Mouse (Mus musculus) lung, adult 2 months (tissue): ENCODE data around the gene Igsf3. TPM values are rescaled to one million over a fixed set of nuclear protein-coding genes. Genes with fewer than 3 reads are reported as not detected.
A peak's percentile ranks its signal among the peaks of the same experiment; 100 is the strongest.

Experiments
- DNase-seq: peaks from one replicate; pipeline ENCODE4 v3.0.0; 2022
- H3K4me1 ChIP-seq: fragments of 200-500 bp; 2 replicates; pipeline ENCODE4 v1.6.1; 2011; ENCODE audit warnings: low read length; ENCODE audit not compliant: control insufficient read depth, insufficient read depth
- H3K4me3 ChIP-seq: fragments of 200-500 bp; replicated peaks from 2 replicates; pipeline ENCODE3; 2011; ENCODE audit warnings: low read depth, mild to moderate bottlenecking, control low read depth, low read length; ENCODE audit errors: extremely low read depth
- CTCF ChIP-seq: fragments of 200-500 bp; IDR thresholded peaks from 2 replicates; pipeline ENCODE4 v1.5.1; 2011; ENCODE audit warnings: mild to moderate bottlenecking, low read length, control low read depth; ENCODE audit not compliant: insufficient read depth
- POLR2A ChIP-seq: fragments of 200-500 bp; IDR thresholded peaks from 2 replicates; pipeline ENCODE4 v1.6.1; 2011; ENCODE audit warnings: low read depth, mild to moderate bottlenecking, control low read depth, low read length, borderline replicate concordance; ENCODE audit errors: extremely low read depth
- WGBS: fragments of 180-500 bp; shearing (Covaris S2); methylation state at CpG from one replicate; pipeline ENCODE4 v1.1.7; 2018; 5-methylcytosine and 5-hydroxymethylcytosine counted together
- polyA plus RNA-seq: library from polyadenylated mRNA; depleted of rRNA; stranded (reverse); fragments of >200 nt; gene quantifications from 2 replicates; pipeline ENCODE4 v1.2.3, GENCODE M21; 2012

Igsf3 gene
- polyA plus RNA-seq, 1 experiment, result 7.3 TPM

DNA sequence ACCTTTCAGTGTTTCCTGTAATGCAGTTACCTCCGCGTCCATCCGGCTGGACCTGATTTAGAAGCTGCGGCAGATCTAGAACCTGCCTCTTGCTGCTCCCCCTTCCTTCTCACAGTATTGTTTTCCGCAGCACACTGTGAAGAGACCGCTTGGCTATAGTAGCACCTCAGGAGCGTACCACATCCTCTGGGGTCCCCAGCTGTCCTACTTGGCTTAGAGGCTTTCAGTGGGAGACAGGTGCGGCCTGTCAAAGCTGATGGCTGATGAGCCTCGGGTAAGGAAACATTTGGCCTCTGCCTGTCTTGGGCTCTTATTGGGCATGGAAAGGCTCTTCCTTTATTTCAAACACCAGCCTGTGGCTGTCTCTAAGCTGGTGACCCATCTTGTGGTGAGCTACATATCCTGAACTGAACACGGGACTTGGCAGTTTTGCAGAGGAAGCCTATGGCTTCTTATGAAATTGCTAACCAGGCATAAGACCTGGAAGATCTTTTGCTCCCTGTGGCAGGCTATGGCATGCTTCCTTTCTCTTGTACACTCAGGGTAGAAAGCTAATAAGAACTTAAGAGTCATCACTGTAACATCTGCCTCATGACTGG, 120.6 kb downstream of the Igsf3 start:
- 88% methylated on average over 10 of the region's 10 CpGs for WGBS
- TF ChIP-seq POLR2A (no peak), CTCF (no peak)
- no peak overlapping the region for H3K4me3 ChIP-seq
- DNase-seq, result no peak
- peaks cover 6% of the 10 kb centered on the region for H3K4me1 ChIP-seq

DNA sequence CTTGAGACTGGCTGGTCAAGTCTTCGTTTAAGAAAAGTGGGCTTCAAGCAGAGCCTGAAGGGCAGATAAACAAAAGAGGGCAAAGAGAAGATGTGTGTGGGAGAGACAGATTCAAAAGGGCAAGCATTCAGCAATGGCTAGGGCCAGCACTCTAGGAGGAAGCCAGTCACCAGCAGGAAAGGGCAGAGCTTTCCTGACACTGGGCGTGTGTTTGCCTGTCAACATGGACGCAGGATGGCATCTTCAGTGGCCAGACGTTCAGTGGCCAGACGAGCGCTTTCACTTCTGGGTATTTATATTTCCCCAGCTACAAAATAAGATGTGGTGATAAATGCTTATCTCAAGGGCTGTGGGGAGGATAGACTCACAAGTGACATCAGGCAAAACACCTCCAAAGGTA, 123.0 kb downstream of the Igsf3 start:
- TF ChIP-seq CTCF, result no peak
- no peak for TF ChIP-seq POLR2A
- no peak for DNase-seq
- Histone ChIP-seq H3K4me1 (peaks cover 4% of the 10 kb centered on the region), H3K4me3 (no peak overlapping the region)
- WGBS, result 45% methylated on average over 6 of the region's 6 CpGs

- WGBS, result 41% methylated on average over 11 of the region's 11 CpGs
- Histone ChIP-seq H3K4me1 (peaks cover 4% of the 10 kb centered on the region), H3K4me3 (no peak overlapping the region)
- no peak for DNase-seq
- no peak for TF ChIP-seq CTCF
- no peak for TF ChIP-seq POLR2A
These were observed 123.6 kb downstream of the Igsf3 start for GRCm38 (mm10) chr3:101500393-101501051.

- peaks cover 7% of the 10 kb centered on the region for H3K4me1 ChIP-seq
- WGBS, result 90% methylated on average over 4 of the region's 4 CpGs
- H3K4me3 ChIP-seq, result no peak overlapping the region
- TF ChIP-seq POLR2A (no peak), CTCF (no peak)
- no peak for DNase-seq
These were observed 124.7 kb downstream of the Igsf3 start for GRCm38 (mm10) chr3:101501611-101502010.

- peaks cover 11% of the 10 kb centered on the region for H3K4me1 ChIP-seq
- no peak for DNase-seq
- no peak overlapping the region for H3K4me3 ChIP-seq
- 49% methylated on average over 14 of the region's 14 CpGs for WGBS
- TF ChIP-seq CTCF (no peak), POLR2A (no peak)
These were observed 125.3 kb downstream of the Igsf3 start for GRCm38 (mm10) chr3:101502086-101502760.

DNA sequence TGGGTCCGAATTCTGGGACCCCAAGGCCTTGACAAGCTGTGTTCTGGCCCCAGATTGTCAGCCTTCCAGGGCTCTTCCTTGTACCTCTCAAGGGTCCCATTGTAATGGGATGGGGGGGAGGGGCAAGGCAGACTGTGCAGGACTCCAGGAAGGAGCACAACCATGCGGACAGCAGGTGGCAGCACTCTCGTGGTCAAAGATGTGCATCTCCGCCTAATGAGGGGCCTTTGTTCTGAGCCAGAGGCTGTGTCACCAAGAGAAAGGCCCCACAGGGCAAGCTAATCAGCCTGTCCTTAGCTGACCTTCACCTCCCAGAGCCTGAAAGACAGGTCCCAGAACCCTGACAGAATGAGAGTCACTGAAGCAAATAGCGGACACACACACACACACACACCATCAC, 129.3 kb downstream of the Igsf3 start:
- H3K4me1 ChIP-seq, result peaks cover 8% of the 10 kb centered on the region
- WGBS, result 22% methylated on average over 5 of the region's 5 CpGs
- TF ChIP-seq POLR2A, result no peak
- TF ChIP-seq CTCF, result peak; percentile 91
- H3K4me3 ChIP-seq, result no peak overlapping the region
- peak; percentile 83 for DNase-seq

DNA sequence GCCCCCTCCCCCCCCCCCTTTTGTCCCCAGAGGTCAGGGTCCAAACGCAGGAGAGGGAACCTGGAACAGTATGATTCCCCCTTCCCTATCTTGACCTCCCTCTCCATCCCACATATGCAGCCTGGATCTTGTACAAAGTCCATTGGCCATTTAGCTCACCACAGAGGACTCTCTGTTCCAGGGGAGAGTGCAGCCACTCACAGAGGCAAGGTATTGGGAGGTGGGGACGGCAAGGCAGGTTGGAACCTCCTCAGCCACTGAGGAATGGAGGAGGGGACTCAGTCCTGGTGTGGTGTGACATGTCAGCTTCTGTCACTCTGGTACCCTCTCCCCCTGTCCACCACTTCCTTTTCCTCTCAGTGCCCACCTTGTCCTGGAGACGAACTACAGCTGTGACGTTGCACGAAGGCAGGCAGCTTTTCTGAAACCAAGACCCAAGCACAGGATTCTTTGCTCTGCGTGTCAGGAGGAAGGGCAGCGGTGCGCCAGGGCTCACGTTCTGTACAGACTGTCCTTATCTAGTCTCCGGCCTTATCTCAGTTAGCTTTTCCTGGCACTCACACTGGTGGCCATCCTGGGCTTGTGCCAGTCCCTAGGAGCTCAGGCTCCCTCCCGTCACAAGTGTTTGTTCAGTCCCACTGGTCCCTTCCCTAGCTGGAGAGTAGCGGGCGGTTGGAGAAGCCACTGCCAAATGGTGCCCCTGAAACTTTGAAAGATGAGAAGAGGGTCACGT, 130.3 kb downstream of the Igsf3 start:
- peak; percentile 64 for DNase-seq
- WGBS, result 22% methylated on average over 14 of the region's 14 CpGs
- TF ChIP-seq CTCF (no peak), POLR2A (no peak)
- Histone ChIP-seq H3K4me3 (no peak overlapping the region), H3K4me1 (peaks cover 8% of the 10 kb centered on the region)

DNA sequence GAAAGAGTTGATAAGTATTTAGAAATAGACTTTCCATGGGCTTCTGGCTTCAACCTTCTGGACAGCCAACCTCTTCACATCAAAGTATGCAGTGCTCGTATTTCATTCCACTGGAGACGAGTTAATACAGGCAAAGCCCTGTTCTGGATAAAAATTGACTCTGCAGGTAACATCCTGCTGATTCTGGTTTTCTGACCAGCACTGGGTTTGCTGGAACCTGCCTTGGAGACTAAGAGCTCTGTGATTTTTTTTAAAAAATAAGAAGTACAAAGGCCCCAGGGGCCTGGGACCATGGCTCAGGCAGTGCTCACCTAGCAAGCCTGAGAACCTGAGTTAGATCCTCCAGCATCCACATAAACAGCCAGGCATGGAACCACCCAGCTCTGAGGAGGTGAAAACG, 130.9 kb downstream of the Igsf3 start:
- DNase-seq, result no peak
- 47% methylated on average over 3 of the region's 3 CpGs for WGBS
- TF ChIP-seq CTCF, result no peak
- no peak for TF ChIP-seq POLR2A
- no peak overlapping the region for H3K4me3 ChIP-seq
- H3K4me1 ChIP-seq, result peaks cover 8% of the 10 kb centered on the region
